Mouse (Mus musculus): ENCODE measurements around the gene Wdr89. TPM values are rescaled to one million over a fixed set of nuclear protein-coding genes. Genes with fewer than 3 reads are reported as not detected.
"Not testable (repeated sequence)": the region's sequence is repeated elsewhere in the genome, so short reads cannot be mapped to it uniquely, and the experiment has no call there.

Wdr89 gene
- polyA plus RNA-seq (2014; fragmentation: Nextera tagmentation; extraction: Ambion mirVana), result 5.4 and 5.9 TPM in 2 replicates

DNA sequence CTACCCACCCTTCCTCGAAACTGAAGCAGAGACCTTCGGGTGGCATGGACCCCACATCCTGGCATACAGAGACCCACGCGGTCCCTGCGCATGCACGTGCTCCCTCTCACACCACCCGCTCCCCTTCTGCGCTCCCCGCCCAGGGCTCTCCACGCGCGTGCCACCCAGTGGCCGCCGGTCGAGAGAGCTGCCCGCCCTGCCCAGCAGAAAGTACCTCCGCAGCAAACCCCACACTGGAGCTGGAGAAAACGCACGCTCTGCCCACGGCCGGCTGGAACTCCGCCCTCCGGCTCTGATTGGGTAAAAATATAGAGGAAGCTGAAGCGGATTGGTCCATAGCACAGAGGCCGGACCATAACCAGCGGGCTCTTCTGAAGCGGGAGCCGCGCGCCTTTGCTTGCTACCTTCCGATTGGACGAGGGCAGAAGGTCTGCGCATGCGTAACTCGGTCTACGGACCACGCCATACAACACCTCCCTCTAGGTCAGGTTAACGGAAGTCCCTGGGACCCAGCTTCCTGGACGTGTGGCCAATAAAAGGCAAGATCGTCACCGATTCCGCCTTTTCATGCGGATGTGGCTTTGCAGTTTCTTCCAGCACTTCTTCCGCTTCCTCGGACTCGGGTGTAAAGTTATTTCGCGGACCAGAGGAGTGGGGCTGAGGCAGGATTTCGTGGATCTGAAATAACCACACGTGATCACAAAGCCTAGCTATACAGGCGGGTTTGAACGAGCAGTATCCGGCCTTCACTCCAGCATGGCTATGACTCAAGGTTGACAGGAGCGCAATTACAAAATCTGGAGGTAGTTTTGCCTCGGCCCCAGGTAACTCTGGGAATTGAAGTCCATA, at the start of gene Wdr89:
Gene Wdr89 (minus strand): TSS at position 280 of the 849 bp plus-strand sequence.
- no peaks in the 10 kb centered on the region for H3K36me3 ChIP-seq (replicated peaks; ENCODE audit: control insufficient read depth, insufficient read depth)
- peak within 1 kb of the TSS; percentile 87 for H3K4me2 ChIP-seq (replicated peaks)
- WGBS, result under 1% methylated on average over 55 of the region's 55 CpGs
- ATAC-seq (ENCODE audit: low FRiP score) (peak; percentile 99), DNase-seq (ENCODE audit: low spot score) (peak; percentile 99)
- H3K27me3 ChIP-seq (ENCODE audit: control insufficient read depth, insufficient read depth, low read length), result no peaks in the 10 kb centered on the region
- H3K9ac ChIP-seq, result peak within 1 kb of the TSS; percentile 75
- peaks cover 14% of the 10 kb centered on the region for H3K4me1 ChIP-seq (replicated peaks; ENCODE audit: control insufficient read depth, insufficient read depth, low read length)
- H3K4me3 ChIP-seq (replicated peaks; ENCODE audit: low read length), result peak within 1 kb of the TSS; percentile 52
- H3K9me3 ChIP-seq (ENCODE audit: control insufficient read depth, low read length), result no peaks in the 10 kb centered on the region
- H3K27ac ChIP-seq, result peak within 1 kb of the TSS; percentile 78

DNA sequence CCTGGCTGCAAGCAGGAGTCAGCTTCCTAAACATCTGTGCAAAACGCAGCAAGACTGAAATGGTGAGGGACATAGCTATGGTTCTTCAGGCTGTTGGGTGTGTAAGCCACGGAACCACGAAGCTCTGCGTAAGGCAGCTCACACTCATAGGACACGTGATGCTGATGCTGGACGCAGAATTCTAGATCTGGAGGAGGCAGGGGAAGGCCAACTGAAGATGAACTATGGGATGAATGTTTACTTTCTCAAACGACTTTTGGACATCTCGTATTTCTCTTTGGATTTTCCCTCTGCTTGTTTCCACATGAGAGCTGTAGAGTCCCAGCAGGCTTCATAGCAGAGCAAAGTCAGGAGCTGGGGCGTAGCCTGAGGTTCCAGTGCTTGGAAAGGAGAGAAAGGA, 44.3 kb upstream of the Wdr89 start:
- Histone ChIP-seq H3K4me1 (replicated peaks; ENCODE audit: control insufficient read depth, insufficient read depth, low read length) (no peaks in the 10 kb centered on the region), H3K36me3 (replicated peaks; ENCODE audit: control insufficient read depth, insufficient read depth) (no peaks in the 10 kb centered on the region), H3K4me3 (replicated peaks; ENCODE audit: low read length) (no peak overlapping the region), H3K4me2 (replicated peaks) (no peak overlapping the region), H3K27ac (no peak overlapping the region), H3K9ac (no peak overlapping the region), H3K9me3 (ENCODE audit: control insufficient read depth, low read length) (no peaks in the 10 kb centered on the region), H3K27me3 (ENCODE audit: control insufficient read depth, insufficient read depth, low read length) (no peaks in the 10 kb centered on the region)
- DNase-seq (ENCODE audit: low spot score) (no peak), ATAC-seq (ENCODE audit: low FRiP score) (no peak)
- 91% methylated on average over 9 of the region's 9 CpGs for WGBS

DNA sequence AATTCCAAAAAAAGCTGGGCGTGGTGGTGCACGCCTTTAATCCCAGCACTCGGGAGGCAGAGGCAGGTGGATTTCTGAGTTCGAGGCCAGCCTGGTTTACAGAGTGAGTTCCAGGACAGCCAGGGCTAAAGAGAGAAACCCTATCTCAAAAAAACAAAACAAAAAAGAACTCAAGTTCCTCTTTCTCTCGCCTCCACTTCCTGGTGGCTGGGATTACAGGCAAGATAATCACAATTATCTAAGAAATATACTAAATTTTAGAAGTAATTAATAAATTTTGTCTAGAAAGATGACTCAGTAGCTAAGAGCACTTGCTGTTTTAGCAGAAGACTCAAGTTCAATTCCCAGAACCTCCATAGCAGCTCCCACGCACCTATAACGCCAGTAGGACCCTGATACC, 43.6 kb upstream of the Wdr89 start:
- H3K27ac ChIP-seq; H3K9me3 ChIP-seq (ENCODE audit: control insufficient read depth, low read length); H3K9ac ChIP-seq; H3K4me2 ChIP-seq (replicated peaks); H3K27me3 ChIP-seq (ENCODE audit: control insufficient read depth, insufficient read depth, low read length); ATAC-seq (ENCODE audit: low FRiP score); H3K4me1 ChIP-seq (replicated peaks; ENCODE audit: control insufficient read depth, insufficient read depth, low read length); H3K4me3 ChIP-seq (replicated peaks; ENCODE audit: low read length); H3K36me3 ChIP-seq (replicated peaks; ENCODE audit: control insufficient read depth, insufficient read depth); DNase-seq (ENCODE audit: low spot score): not testable (repeated sequence)
- 88% methylated on average over 7 of the region's 7 CpGs for WGBS

DNA sequence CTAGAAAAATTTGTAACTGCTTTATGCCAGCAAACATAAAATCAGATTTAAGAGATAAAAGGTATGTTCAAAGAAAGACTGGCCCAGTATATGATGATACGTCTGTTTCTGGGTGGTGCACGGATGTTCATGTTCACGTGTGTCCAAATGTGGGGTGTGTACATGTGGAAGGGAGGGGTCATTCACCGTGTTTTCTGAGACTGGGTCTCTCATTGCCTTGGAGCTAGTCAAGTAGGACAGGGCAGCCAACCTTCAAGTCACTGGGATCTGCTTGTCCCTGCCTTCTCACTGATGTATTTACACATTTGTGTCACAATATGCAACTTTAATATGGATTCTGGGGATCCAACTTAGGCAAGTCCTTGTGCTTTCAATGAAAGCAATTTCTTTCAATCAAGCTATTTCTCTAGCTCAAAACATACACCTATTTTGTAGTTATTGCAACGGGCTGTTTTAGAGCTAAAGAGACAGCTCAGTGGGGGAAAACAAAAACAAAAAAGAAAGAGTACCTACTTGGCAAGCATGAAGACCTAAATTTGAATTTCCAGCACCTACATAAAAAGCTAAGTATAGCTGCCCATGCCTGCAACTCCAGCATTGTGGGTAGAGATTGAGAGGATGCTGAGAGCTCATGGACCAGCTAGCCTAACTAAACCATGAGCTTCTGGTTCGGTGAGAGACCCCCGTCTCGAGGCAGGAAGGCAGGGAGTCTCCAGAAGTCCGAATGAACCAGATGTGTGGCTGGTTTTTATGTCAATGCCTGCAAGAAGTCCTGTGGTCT, 41.4 kb upstream of the Wdr89 start:
- H3K9ac ChIP-seq, result no peak overlapping the region
- H3K27me3 ChIP-seq (ENCODE audit: control insufficient read depth, insufficient read depth, low read length), result no peaks in the 10 kb centered on the region
- WGBS, result 90% methylated on average over 9 of the region's 9 CpGs
- no peak overlapping the region for H3K4me2 ChIP-seq (replicated peaks)
- no peak for DNase-seq (ENCODE audit: low spot score)
- H3K4me3 ChIP-seq (replicated peaks; ENCODE audit: low read length), result no peak overlapping the region
- ATAC-seq (ENCODE audit: low FRiP score), result no peak
- H3K4me1 ChIP-seq (replicated peaks; ENCODE audit: control insufficient read depth, insufficient read depth, low read length), result no peaks in the 10 kb centered on the region
- H3K27ac ChIP-seq, result no peak overlapping the region
- no peaks in the 10 kb centered on the region for H3K36me3 ChIP-seq (replicated peaks; ENCODE audit: control insufficient read depth, insufficient read depth)
- no peaks in the 10 kb centered on the region for H3K9me3 ChIP-seq (ENCODE audit: control insufficient read depth, low read length)

- ATAC-seq (ENCODE audit: low FRiP score) (no peak), DNase-seq (ENCODE audit: low spot score) (no peak)
- Histone ChIP-seq H3K9me3 (ENCODE audit: control insufficient read depth, low read length) (no peaks in the 10 kb centered on the region), H3K4me2 (replicated peaks) (no peak overlapping the region), H3K27me3 (ENCODE audit: control insufficient read depth, insufficient read depth, low read length) (no peaks in the 10 kb centered on the region), H3K36me3 (replicated peaks; ENCODE audit: control insufficient read depth, insufficient read depth) (no peaks in the 10 kb centered on the region), H3K4me3 (replicated peaks; ENCODE audit: low read length) (no peak overlapping the region), H3K9ac (no peak overlapping the region), H3K27ac (no peak overlapping the region), H3K4me1 (replicated peaks; ENCODE audit: control insufficient read depth, insufficient read depth, low read length) (no peaks in the 10 kb centered on the region)
- 91% methylated on average over 2 of the region's 2 CpGs for WGBS
These were observed 40.2 kb upstream of the Wdr89 start for GRCm38 (mm10) chr12:75709506-75709905.

DNA sequence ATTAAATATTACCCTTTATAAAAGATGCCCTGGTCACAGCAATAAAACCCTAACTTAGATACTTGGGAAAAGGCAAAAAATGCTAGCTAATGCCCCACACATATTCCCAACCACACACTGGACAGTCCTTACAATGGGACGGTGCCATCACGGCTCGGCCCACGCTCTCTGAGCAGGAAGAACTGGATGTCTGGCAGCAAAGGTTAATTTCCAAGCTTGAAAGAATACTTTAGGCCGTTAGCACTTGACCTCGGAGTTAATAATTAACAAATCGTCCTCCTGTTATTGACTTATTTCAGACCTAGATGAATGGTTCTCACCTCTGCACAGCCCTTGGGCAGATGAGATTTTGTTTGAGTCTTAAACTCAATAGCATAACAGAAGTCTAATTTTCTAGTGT, 37.3 kb upstream of the Wdr89 start:
- 86% methylated on average over 7 of the region's 7 CpGs for WGBS

DNA sequence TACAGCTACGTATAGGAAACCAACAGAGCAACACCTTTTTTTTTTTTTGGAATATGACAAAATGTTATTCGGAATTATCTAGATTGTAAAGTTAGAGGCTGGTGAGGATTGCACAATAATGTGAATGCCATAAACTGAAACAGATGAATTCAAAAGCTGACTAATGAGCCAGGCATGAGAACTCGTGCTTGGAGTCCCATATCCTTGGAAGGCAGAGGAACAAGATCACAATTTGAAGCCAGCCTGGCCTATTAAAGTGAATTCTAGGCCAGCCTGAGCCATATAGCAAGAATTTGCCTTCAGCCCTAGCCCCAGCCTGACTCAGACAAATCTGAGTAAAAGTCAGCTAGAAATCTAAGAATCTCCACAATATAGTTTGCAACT, 33.4 kb upstream of the Wdr89 start:
- no peaks in the 10 kb centered on the region for H3K9me3 ChIP-seq (ENCODE audit: control insufficient read depth, low read length)
- DNase-seq (ENCODE audit: low spot score) (no peak), ATAC-seq (ENCODE audit: low FRiP score) (no peak)
- H3K27ac ChIP-seq, result no peak overlapping the region
- WGBS, result 91% methylated on average over 3 of the region's 3 CpGs
- no peaks in the 10 kb centered on the region for H3K36me3 ChIP-seq (replicated peaks; ENCODE audit: control insufficient read depth, insufficient read depth)
- no peak overlapping the region for H3K4me3 ChIP-seq (replicated peaks; ENCODE audit: low read length)
- no peak overlapping the region for H3K9ac ChIP-seq
- no peaks in the 10 kb centered on the region for H3K27me3 ChIP-seq (ENCODE audit: control insufficient read depth, insufficient read depth, low read length)
- H3K4me1 ChIP-seq (replicated peaks; ENCODE audit: control insufficient read depth, insufficient read depth, low read length), result no peaks in the 10 kb centered on the region
- H3K4me2 ChIP-seq (replicated peaks), result no peak overlapping the region

More for the DNA sequence above, 37.3 kb upstream of the Wdr89 start:
- no peak for DNase-seq (ENCODE audit: low spot score)
- H3K9me3 ChIP-seq (ENCODE audit: control insufficient read depth, low read length), result no peaks in the 10 kb centered on the region
- H3K27me3 ChIP-seq (ENCODE audit: control insufficient read depth, insufficient read depth, low read length), result no peaks in the 10 kb centered on the region
- H3K4me1 ChIP-seq (replicated peaks; ENCODE audit: control insufficient read depth, insufficient read depth, low read length), result no peaks in the 10 kb centered on the region
- no peak overlapping the region for H3K27ac ChIP-seq
- no peak for ATAC-seq (ENCODE audit: low FRiP score)
- H3K4me2 ChIP-seq (replicated peaks), result no peak overlapping the region
- no peak overlapping the region for H3K4me3 ChIP-seq (replicated peaks; ENCODE audit: low read length)
- no peak overlapping the region for H3K9ac ChIP-seq
- no peaks in the 10 kb centered on the region for H3K36me3 ChIP-seq (replicated peaks; ENCODE audit: control insufficient read depth, insufficient read depth)

DNA sequence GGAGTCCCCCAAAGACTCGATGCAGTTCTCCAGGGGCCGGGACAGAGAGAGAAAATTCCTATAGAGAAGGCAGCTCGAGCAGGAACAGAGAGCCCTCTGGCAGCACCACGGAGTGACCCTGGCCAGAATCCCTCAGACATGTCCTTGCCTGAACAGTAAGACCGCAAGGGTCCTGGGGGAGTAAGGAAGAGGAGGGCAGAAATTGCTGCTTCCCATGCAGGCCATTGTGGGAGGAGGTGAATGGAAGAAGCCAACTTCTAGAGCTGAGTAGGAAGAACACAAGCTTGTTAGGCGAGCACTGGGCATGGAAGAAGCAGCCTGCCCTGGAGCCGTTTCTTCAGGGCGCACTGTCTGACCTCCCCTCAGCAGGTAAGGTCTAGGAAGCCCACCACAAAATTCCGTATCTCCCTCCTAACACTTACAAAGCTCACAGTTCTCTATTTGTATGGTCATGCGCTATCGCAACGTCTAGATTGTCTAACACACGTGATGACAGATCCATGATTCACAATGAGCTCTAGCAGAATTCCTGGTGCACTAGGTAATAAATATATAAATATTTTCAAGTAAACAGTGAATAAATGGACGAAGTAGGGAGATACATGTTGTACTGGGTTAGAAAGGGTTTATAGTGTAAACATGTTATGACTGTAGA, 32.9 kb upstream of the Wdr89 start:
- Histone ChIP-seq H3K36me3 (replicated peaks; ENCODE audit: control insufficient read depth, insufficient read depth) (no peaks in the 10 kb centered on the region), H3K27ac (no peak overlapping the region), H3K27me3 (ENCODE audit: control insufficient read depth, insufficient read depth, low read length) (no peaks in the 10 kb centered on the region), H3K4me2 (replicated peaks) (peak overlapping the region; percentile 39), H3K4me1 (replicated peaks; ENCODE audit: control insufficient read depth, insufficient read depth, low read length) (no peaks in the 10 kb centered on the region), H3K9ac (no peak overlapping the region; the same call in 1 of the 2 replicates), H3K9me3 (ENCODE audit: control insufficient read depth, low read length) (no peaks in the 10 kb centered on the region), H3K4me3 (replicated peaks; ENCODE audit: low read length) (0 out of 2 replicates have a peak overlapping the region, but pooled peaks have one; percentile 5)
- no peak for DNase-seq (ENCODE audit: low spot score)
- 73% methylated on average over 14 of the region's 14 CpGs for WGBS
- no peak for ATAC-seq (ENCODE audit: low FRiP score)

Data from hindbrain, embryonic 14.5 days (tissue).